Mouse (Mus musculus): ENCODE data around the gene Olfr521.
"Not testable (repeated sequence)": the region's sequence is repeated elsewhere in the genome, so short reads cannot be mapped to it uniquely, and the experiment has no call there.

Gene Olfr521

GRCm38 (mm10) chr7:99810814-99811213 is 47.5 kb downstream of the Olfr521 start:
- DNase-seq = no peak

- DNase-seq = no peak
Observed at GRCm38 (mm10) chr7:99811661-99812060, 48.4 kb downstream of the Olfr521 start.

- no peak for DNase-seq
Observed at GRCm38 (mm10) chr7:99813394-99813793, 50.1 kb downstream of the Olfr521 start.

GRCm38 (mm10) chr7:99818181-99818725 is 54.9 kb downstream of the Olfr521 start:
- DNase-seq = not testable (repeated sequence)
